Mouse (Mus musculus) heart, adult 11 months (tissue): ENCODE data around the gene Crybb1.
A peak's percentile ranks its signal among the peaks of the same experiment; 100 is the strongest.

ENCODE experiments used
- DNase-seq: peaks from one replicate; pipeline ENCODE4 v3.0.0; 2022

Gene Crybb1

DNA sequence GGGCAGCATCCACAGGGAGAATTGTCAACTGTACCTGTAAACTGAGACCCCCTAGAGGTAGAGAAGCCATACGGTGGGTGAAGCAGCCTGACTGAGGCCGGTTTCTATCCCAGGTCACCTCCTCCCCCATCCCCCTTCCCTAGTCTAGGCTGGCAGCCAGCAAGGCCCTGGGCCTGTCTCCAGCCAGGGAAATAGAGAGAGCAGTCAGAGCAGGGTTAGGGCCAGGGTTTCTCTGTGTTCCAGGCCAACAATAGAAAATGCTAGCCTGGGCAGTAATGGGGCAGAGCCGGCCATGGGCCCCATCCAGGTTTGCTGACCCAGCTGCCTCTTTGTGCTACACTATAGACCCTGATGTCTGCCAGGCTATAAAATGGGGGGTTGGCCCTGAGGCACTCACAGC lies at the start of gene Crybb1:
Gene Crybb1, plus strand, starts transcription at position 390 of the 400 bp plus-strand sequence.
- peak; percentile 98 for DNase-seq

DNA sequence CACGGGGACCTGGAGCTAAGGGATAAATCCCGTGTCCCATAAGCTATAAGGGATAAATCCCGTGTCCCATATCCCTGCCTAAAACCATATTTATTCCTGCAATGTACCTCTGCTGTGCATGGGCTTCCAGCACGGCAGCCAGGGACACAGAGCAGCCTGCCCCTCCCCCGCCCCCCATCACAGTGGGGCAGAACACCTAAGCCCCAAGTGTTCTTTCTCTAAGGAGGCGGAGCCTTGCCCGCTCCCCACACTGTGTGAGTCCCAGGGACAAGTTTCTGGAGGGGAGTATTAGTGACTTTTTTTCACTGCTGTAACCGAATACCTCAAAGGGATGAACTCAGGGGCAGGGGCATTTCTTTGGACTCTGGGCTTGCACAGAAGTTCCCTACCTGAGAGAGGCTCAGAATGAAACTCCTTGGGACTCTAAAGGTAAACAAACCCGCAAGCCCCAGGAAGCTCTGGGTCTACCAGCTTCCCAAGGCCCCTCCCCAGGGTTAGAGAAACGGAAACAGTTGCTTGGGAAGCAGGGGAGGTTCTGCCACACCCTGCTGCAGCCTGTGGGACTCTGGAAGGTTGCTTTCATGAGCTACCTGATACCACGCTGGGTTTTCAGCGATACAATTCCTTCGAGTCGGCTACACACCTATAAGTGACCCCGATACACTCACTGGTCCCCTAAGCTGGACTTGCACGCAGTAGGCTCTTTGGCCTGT lies 48.9 kb upstream of the Crybb1 start:
- peak; percentile 83 for DNase-seq

DNA sequence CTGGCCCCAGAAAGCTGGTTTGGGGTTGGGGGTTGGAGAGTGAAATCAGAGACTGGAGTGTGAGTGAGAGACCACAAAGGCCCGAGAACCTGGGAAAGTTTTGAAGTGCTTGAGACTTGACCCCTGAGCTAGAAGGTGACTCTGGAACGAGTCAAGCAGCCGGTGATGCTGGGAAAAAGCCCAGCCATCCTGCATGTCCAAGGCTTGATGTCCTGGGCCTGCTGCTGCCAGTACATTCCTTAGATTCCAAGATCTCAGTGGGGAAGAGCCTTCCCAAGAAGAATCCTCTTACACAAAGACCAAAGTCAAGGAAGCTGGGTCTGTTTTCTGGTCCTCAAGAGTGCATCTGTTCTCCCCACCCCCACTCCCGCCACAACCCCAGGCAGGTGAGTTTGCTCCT lies 47.3 kb upstream of the Crybb1 start:
- no peak for DNase-seq

DNA sequence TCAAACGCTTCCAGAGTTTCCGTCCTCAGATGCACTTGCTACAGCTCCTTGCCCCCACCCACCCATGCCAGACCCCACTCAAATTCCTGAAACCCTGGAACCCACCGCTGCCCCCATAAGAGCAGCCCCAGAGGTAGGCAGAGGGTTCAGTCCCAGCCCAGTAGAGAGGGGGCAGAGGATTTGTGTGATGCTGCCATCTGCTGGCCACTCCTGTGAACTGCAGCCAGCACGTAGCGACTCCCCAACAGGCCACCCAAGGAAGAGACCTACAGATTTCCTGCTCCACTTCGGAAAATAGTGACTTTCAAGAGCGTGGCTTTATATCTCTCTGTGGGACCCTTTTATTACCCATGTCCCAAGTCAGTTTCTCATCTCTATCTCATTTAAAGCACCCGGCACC lies 45.5 kb upstream of the Crybb1 start:
- DNase-seq, result peak; percentile 92

DNA sequence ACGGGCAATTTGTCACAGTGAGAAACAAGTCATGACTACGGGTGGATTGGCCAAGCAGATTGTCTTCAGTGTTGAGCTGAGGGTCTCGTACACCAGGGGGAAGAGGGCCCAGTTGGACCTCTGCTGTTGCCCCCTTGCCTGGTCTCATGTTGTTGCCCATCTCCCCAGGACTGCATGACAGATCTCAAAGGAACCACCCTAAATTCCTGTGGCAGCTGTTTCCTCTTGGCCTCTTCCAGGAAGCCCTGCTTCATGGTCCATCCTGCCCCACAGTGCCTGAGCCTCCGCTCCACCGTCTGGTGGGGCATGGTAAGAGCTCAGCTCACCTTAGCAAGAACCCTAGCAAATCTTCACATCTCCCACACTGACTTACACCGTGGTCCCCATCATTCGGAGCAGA lies 43.7 kb upstream of the Crybb1 start:
- peak; percentile 79 for DNase-seq

DNA sequence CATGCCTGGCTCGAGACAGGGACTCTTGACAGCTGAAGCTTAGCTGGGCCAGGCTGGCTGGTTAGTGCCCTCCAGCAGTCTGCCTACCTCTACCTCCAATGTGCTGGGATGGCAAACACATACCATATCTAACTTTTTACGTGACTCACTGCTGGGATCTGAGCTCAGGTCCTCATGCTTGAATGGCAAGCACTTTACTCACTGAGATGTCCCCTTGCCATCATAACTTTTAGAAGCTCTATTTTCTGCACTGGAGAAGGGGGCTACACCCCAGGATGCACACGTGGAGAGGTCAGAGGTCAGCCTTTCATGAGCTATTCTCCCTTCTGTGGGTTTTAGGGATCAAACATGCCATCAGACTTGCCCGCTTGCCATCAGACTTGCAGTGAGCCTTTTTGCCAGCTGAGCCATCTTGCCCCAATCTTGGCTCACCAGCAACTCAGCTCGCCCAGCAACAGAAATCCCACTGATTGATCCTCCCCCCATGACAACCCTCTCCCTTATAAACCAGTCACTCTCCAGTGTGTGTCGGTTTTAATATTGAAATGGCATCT lies 42.8 kb upstream of the Crybb1 start:
- no peak for DNase-seq

DNA sequence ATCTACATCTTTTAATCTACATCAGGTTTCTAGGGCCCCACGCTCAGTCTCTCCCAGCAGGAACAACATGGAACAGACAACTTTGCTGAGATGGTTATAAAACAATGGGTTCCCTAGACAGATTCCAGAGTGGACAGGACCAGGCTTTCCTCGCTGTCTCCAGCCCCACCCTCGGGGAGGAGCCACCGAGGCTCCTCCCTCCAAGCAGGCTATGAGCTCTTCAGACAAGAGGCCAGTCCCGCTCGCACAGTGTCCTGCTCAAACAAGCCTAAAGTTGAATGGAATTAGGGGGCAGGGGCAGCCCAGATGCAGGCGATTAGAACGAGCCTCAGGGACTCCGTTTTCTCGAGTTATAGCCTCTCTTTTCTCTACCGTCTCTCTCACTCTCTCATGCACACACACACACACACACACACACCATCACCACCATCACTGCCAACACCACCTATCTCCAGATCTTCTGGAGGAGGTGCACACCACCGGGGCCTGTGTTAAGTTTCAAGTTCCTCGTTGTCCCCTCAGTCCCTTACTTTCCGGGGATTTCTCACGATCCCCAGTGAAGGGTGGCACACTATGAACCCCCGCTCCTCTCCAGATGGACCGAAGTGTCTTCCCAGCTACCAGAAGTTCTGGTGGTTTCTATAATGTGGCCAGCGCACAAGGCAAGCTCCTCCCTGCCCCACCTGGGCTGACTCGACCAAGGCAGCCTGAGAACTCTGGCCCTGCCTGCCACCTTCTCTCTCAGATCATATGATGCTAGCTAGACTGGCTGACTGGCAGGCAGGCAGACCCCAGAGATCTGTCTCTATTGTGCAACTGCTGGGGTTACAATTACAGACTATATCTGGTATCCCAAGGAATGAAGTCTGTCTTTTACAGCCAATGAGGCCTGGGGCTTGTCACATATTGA lies 42.0 kb upstream of the Crybb1 start:
- peak; percentile 78 for DNase-seq

DNA sequence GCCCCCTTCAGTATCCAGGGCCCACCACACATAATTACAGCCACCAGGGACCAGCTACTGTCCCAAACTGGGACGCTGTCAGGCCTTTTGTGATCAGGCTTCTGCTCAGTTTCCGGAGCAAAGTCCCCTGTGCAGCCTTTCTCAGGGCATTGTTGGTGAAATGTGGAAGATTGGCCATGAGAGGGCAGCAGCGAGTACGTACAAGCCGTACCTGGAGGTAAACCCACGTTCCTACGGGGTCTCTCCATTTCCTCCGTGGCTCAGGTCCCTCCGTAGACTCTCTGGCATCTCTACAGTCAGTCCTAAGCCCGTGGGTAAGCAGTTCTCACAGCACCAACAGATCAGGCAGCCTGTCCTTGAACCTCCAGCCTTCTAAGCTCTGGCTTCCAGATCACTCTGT lies 41.2 kb upstream of the Crybb1 start:
- peak; percentile 93 for DNase-seq

DNA sequence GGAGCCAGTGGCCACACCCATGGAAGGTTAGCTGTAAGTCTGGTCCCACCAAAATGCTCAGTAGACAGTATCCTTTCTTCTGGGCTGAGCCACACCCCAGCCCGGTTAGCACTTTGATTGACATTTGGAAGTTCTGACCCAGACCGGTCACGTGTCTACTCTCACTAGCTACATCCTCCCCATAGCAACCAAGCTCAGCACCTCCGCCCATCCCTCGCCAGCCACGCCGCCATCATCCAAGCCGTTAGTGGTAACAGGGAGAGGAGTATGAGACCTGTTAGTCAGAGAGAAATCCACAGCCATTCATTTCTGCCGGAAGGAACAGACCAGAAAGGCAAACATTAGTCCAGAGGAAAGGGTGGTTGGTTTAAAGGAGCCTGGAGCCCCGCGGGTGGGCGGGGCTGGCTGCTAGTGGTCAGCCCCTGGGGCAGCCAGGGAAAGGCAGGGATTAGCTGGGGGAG lies 40.3 kb upstream of the Crybb1 start:
- DNase-seq, result no peak

DNA sequence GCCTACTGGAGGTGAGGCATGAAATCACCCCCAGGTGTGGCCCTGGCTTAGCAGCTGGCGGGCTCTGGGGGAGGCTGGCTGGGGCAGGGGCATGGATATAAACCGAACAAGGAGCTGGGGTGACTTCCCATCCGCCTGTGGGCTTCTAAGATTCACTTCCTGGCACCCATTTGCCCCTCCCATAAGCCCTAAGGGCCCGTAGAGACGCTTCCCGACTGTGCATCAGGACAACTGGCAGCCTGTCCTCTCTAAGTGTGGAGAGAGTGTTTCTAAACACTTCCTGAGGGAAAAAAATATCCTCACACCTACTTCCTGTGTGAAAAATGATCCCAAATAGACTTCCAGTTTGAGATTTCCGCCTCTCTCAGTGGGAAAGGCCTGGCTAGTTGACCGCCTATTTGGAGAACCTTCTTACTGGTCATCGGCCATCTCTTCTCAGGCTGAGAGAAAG lies 39.8 kb upstream of the Crybb1 start:
- peak; percentile 88 for DNase-seq

DNA sequence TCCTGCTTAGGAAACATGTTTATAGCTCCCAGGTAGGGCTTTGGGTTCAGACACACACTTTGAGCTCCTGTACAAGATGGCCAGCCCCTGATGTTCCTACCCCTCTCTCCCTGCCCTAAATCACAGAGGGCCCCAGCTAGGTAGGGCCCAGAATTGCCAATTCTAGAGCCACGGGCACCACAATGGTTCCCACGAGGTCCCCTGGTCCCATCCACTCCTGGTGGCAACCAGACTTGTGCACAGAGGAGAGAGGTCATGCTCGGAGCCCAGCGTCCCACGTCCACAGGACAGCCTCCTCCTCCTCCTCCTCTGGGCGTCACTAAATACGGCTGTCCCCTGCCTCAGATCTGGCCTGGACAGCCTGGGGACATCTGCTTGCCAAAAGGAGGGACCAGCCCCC lies 39.3 kb upstream of the Crybb1 start:
- DNase-seq, result no peak

DNA sequence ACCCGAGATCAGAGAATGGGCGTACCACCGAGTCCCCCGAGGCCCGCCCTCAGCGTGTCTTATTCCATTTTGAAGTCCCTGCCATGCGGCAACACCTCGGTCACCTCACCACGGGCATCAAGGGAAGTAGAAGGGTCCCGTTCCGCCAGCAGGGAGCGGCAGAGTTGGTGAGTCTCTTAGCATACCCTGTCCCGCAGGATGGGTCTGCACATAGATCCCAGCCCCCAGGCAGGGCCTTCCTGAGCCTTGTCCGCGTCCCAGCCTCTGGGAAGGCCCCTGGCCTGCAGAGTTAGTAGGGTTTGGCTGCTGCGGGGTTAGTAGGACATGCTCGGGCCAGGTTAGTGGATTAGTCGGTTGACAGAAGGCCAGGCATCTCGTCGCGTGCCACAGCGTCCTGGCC lies 38.6 kb upstream of the Crybb1 start:
- DNase-seq, result no peak

DNA sequence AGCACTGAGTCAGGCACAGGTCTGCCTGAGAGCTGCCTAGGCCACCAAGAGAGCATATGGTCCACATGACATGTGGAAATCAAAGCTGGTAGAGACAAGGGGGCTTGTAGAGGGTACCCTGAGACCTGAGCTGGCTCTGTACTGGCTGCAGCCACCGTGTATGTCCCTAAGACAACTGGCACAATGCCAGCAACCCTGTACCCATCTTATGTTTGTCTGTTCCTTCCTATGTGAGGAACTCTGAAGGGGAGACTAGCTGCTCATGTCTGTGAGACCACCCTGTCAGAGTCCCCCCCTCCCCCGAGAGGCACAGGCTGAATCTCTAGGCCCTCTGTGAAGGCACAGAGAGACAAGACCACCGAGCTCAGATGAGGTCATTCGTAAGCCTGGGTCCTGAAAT lies 36.9 kb upstream of the Crybb1 start:
- no peak for DNase-seq

DNA sequence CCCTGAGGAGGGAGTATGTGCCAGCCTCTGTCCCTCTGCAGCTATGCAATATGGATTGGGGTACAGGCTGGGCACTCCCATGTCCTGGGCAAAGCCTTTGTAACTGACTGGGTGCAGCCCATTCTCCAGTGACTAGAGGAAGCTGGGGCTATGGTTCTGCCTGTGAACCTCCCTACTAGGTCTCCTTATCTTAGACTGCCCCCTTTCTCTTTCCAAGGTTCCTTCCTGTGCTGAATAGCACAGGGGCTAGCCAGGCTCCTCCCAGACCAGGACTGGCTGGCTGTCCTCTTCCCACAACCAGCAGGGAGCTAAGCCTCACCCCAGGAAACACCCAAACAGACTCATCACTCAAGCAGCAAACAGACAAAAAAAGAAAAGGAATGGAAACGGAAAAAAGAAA lies 36.2 kb upstream of the Crybb1 start:
- no peak for DNase-seq

DNA sequence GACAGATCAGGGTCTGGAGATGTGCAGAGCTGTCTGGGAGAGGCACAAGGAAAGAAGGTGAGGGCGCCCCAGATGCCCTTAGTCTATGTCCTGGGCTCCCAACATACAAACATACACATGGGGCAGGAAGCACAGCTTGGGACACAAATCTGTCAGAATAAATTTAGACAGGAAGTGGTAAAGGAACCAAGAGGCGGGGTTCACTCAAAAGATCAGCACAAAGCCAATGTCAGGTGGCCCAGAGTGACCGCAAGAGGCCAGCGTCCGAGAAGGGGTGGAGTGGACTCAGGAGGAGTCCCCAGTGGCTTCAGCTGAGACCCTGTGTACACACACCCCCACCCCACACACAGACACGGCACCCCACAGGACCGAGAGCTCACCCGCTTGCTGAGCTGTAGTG lies 35.4 kb upstream of the Crybb1 start:
- no peak for DNase-seq

DNA sequence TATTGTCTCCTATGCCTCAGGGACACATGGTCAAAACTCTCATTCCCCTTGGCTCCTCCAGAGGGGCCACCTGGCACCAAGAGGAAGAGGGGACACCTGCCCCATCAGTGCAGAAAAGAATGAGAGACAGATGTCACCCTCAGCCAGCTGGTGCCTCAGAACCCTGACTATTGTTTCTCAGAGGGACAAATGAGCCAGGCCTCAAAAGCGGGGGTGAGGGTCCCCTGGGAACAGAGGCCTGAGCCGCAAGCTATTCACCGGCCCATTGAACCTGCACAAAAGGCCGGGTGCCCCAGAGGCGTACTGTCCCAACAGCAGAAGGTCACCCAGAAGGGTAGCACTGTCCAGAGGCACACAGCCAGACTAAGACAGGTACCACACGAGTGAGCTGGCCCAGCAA lies 30.0 kb upstream of the Crybb1 start:
- DNase-seq, result peak; percentile 82

DNA sequence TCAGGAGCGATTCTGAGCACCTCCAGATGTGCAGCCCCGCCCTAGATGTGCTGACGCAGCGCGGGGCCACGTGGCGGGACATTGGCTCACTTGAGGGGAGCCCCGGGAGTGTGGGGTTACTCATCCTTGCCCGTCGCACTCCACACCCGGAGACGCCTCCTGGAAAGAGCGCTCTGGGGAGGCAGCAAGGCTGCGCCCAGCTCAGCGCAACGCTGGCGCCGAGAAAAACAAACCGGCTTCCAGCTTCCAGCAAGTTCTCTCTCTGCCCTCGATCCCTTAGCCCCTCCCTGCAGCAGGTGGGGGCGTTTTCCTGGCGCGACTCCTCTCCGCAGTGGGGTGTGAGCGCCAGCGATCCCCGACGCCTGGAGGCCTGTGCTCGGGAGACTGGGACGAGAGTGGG lies 28.3 kb upstream of the Crybb1 start:
- DNase-seq, result no peak

DNA sequence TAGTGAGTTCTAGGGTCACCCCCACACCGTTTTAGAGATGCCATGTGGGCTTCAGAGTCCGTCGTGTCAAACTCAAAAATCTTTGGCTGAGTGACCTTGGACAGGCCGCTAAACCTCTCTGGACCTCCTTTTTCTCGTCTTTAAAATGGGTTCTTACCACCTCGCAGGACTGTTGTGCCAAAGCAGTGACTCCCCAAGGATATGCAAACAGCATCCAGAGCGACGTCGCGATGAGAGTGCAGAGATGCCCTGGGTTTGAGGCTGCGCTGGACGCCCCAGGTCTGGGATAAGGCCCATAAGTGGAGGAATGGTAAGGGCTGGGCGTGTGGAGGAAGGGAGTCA lies 27.7 kb upstream of the Crybb1 start:
- no peak for DNase-seq

DNA sequence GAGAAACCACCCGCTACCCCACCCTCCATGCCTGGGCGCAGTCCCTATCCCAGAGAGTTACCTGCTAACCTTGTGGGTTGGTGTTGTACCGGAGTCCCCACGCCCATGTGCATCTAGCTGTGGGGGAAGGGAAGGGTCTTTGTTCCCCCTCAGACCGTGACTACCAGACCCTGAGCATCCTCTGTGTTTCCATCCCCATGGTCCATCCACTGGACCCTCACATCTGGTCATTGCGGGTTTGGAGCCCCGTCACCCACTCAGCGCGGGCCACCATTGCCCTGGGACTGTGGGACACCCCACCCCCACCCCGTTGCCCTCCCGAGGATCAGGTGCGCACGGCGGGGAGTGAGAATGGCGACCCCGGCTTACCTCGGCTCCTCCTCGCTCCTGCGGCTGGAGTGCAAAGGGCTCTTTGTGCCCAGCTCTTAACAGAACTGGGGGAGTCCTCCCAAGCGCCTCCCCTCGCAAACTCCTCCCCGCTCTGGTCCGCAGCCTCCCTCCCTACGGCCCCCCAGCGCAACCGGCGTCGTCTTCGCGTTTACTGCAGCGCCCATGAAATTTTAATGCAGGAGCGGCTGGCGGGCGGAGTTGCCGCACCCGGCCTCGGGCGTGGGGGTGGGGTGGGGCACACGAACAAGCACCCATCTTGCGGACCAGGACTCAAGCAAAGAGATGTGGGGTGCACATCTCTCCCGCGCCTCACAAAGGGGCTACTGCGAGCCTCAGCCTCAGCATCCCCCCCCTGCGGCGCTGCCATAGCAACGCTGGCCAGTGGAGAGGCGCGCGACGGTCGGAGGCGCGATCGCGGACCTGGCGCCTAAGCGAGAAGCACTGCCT lies 27.2 kb upstream of the Crybb1 start:
- no peak for DNase-seq

DNA sequence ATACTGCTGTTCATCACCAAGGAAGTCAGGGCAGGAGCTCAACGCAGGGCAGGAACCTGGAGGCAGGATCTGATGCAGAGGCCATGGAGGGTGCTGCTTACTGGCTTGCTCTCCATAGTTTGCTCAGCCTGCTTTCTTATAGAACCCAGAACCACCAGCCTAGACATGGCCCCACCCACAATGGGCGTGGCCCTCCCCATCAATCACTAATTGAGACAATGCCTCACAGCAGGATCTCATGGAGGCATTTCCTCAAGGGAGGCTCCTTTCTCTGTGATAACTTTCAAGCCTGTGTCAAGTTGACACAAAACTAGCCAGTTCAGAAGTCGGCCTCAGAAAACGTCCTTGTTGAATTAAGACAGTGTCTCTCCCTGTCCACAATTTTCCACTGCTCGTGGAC lies 19.8 kb upstream of the Crybb1 start:
- DNase-seq, result no peak

DNA sequence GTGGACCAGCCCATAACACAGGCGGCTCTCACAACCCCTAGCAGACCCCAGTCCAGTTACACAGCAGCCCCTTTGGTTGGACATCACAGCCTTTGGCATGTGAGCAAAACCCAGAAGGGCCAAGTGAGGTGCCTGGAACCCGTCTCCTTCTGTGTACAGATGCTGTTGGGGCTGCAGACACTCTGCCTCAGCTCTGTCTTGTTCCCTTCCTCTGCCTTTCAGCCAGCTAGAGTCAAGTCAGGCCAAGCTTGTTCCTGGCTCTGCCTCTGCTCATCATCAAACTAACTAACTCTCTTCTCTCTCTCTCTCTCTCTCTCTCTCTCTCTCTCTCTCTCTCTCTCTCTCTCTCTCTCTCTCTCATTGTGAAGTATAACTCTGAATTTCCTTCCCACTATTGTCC lies 19.0 kb upstream of the Crybb1 start:
- DNase-seq, result no peak

DNA sequence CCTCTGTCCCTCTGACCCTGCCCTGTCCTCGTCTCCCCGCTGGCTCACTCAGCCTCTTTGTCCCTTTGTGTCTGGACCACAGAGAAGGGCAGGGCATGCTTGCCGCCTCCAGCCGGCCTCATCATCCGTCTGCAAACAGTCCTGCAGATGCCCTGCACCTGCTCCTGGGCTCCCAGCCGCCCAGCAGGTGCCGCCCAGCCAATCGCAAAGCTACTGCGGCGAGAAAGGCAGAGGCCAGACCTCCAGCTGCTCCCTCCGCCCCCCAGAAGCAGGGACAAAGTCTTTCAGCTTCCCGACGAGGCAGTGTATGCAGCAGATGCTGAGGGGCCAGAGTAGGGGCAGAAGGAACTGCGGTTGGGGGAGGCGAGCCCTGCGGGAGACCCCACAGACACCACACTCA lies 18.2 kb upstream of the Crybb1 start:
- no peak for DNase-seq
